Mouse (Mus musculus) G1E (cell line): ENCODE measurements at regions not wholly inside any gene's neighbourhood (a gene's known extent, or its start where the extent isn't known, plus 50 kb on each side); places are given as distances from the start of the nearest gene placed in this dataset.

Experiments
- ATAC-seq: 2 replicates; pipeline ENCODE4 v1.8.0; 2016; ENCODE audit warnings: mild to moderate bottlenecking; ENCODE audit not compliant: insufficient number of reproducible peaks, poor library complexity, low FRiP score, severe bottlenecking; ENCODE audit errors: extremely low read depth
- DNase-seq: peaks from one replicate; pipeline ENCODE4 v3.0.0; 2012; ENCODE audit warnings: low spot score
- H3K27me3 ChIP-seq: 2 replicates; pipeline ENCODE4 v1.6.1; 2012; ENCODE audit warnings: mild to moderate bottlenecking, low read length, inconsistent platforms; ENCODE audit not compliant: insufficient read depth
- H3K36me3 ChIP-seq: replicated peaks from 2 replicates; pipeline ENCODE3; 2012; ENCODE audit warnings: mild to moderate bottlenecking, inconsistent platforms
- H3K4me1 ChIP-seq: 2 replicates; pipeline ENCODE4 v1.6.1; 2012; ENCODE audit warnings: low read depth, low read length, inconsistent platforms, mixed read lengths; ENCODE audit not compliant: insufficient read depth
- H3K4me3 ChIP-seq: 2 replicates; pipeline ENCODE4 v1.5.1; 2012; ENCODE audit warnings: low read depth, mild to moderate bottlenecking, inconsistent platforms, low read length, moderate library complexity, mixed read lengths
- H3K9me3 ChIP-seq: replicated peaks from 2 replicates; pipeline ENCODE4 v1.6.1; 2012; ENCODE audit warnings: inconsistent platforms
- CTCF ChIP-seq: IDR thresholded peaks from 2 replicates; pipeline ENCODE4 v1.5.1; 2012; ENCODE audit warnings: low read depth, low read length, inconsistent platforms, mixed read lengths
- GATA1 ChIP-seq: IDR thresholded peaks from 2 replicates; pipeline ENCODE4 v1.6.1; 2012; ENCODE audit warnings: borderline replicate concordance, low read length, inconsistent platforms, mixed read lengths
- GATA2 ChIP-seq: IDR thresholded peaks from 2 replicates; pipeline ENCODE4 v1.6.1; 2012; ENCODE audit warnings: low read depth, low read length, inconsistent platforms, borderline replicate concordance
- POLR2AphosphoS5 ChIP-seq: IDR thresholded peaks from 2 replicates; pipeline ENCODE4 v1.6.1; 2012; ENCODE audit warnings: low read depth, low read length, inconsistent platforms; ENCODE audit not compliant: insufficient replicate concordance
- TAL1 ChIP-seq: conservative IDR thresholded peaks from 2 replicates; pipeline ENCODE4 v1.6.1; 2012; ENCODE audit warnings: low read depth, low read length, inconsistent platforms, mixed read lengths

DNA sequence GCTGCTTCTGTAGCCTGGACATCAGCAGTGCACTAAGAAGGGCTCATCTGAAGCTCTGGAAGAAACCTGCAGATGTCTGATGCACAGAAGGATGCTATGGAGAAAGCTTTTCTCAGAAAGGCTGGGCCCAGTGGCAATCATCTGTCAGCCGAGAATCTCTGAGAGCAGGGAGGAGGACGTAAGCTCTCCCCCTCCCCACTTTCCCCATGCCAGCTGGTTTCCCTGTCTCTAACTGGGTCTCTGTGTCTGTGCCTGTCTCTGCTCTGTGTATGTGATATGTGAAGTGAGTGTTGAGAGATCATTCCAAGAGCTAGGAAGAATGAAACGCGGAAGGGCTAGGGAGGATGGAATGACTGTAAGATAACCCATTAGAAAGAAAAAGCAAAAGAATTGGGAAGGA lies 155.1 kb upstream of the Podxl start:
- no peak for ATAC-seq
- H3K4me3 ChIP-seq, result no peak overlapping the region
- no peaks in the 10 kb centered on the region for H3K9me3 ChIP-seq
- H3K27me3 ChIP-seq, result no peaks in the 10 kb centered on the region
- no peaks in the 10 kb centered on the region for H3K4me1 ChIP-seq
- H3K36me3 ChIP-seq, result no peaks in the 10 kb centered on the region
- TF ChIP-seq TAL1 (no peak), POLR2AphosphoS5 (no peak), GATA1 (no peak), GATA2 (no peak), CTCF (no peak)
- no peak for DNase-seq

- H3K9me3 ChIP-seq, result no peaks in the 10 kb centered on the region
- H3K4me1 ChIP-seq, result no peaks in the 10 kb centered on the region
- H3K4me3 ChIP-seq, result no peak overlapping the region
- ATAC-seq (no peak), DNase-seq (no peak)
- H3K36me3 ChIP-seq, result no peaks in the 10 kb centered on the region
- TF ChIP-seq POLR2AphosphoS5, result no peak
- TF ChIP-seq GATA2, result no peak
- no peak for TF ChIP-seq TAL1
- no peak for TF ChIP-seq CTCF
- TF ChIP-seq GATA1, result no peak
- H3K27me3 ChIP-seq, result no peaks in the 10 kb centered on the region
Measured at GRCm38 (mm10) chr6:31717531-31717930, 153.8 kb upstream of the Podxl start.

- no peaks in the 10 kb centered on the region for H3K36me3 ChIP-seq
- DNase-seq, result no peak
- H3K4me3 ChIP-seq, result no peak overlapping the region
- TF ChIP-seq TAL1 (no peak), CTCF (no peak), GATA2 (no peak), POLR2AphosphoS5 (no peak), GATA1 (no peak)
- H3K9me3 ChIP-seq, result no peaks in the 10 kb centered on the region
- peaks cover 4% of the 10 kb centered on the region; the same call in 1 of the 2 replicates for H3K27me3 ChIP-seq
- no peaks in the 10 kb centered on the region for H3K4me1 ChIP-seq
- no peak for ATAC-seq
Measured at GRCm38 (mm10) chr6:31707256-31707655, 143.5 kb upstream of the Podxl start.

DNA sequence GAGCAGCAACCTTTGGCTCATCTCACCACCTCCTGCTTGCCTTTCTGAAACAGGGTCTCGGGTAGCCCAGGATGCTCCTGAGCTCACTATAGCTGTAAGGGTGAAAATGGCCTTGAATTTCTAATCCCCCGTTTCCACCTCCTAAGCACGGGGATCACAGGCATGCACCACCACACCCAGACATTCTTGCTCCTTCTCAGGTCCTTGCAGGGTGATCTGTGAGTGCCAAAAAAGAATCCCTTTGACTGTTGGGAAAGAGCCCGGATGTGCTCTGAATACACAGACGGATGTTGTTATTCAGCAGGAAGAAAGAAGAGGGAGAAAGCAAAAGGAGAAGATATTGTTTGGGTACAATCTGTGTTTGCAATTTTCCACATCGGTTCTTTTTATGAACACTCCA lies 140.4 kb upstream of the Podxl start:
- DNase-seq, result no peak
- Histone ChIP-seq H3K9me3 (no peaks in the 10 kb centered on the region), H3K36me3 (no peaks in the 10 kb centered on the region), H3K4me1 (no peaks in the 10 kb centered on the region), H3K4me3 (no peak overlapping the region), H3K27me3 (peaks cover 7% of the 10 kb centered on the region)
- no peak for ATAC-seq
- TF ChIP-seq POLR2AphosphoS5 (no peak), TAL1 (no peak), GATA1 (no peak), CTCF (no peak), GATA2 (no peak)

DNA sequence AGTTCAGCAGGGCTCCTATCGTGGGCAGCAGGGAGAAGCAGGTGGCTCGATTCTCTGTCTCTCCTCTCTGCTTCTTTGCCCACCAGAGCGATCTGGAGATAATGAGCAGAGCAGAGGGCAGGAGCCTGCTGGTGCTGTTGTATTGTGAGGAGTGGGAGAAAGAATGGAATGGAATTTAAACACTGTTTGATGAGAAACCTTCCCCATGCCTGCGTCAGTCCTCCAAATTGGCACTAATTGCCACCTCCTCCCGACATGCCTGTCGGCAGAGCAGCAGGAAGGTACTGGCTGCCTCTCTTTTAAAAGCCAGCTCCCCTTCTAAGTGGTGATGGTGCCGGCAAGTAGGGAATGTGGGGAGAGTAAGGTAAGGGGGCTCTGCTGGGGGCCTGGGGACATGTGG lies 139.2 kb upstream of the Podxl start:
- no peaks in the 10 kb centered on the region for H3K36me3 ChIP-seq
- no peaks in the 10 kb centered on the region for H3K9me3 ChIP-seq
- no peak overlapping the region for H3K4me3 ChIP-seq
- H3K27me3 ChIP-seq, result peaks cover 7% of the 10 kb centered on the region
- TF ChIP-seq GATA1 (no peak), GATA2 (no peak), CTCF (no peak), POLR2AphosphoS5 (no peak), TAL1 (no peak)
- no peak for ATAC-seq
- DNase-seq, result no peak
- H3K4me1 ChIP-seq, result no peaks in the 10 kb centered on the region

DNA sequence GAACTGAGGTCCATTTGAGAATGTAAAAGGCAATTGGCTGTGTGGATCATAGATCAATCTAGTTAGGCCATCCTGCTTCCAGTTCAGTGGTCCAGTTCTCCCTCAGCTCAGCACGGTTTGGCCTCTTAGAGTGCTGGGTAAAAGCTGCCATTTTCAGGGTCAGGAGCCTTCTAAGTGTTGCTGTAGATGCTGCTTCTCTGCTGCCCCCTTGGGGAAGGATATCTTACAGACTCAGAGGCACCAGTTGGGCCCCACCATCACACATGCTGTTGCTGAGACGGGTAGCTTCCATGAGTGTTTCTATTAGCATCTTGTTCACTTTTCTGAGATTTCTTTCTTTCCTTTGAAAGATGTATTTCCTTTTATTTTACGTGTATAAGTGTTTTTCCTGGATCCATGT lies 132.1 kb upstream of the Podxl start:
- Histone ChIP-seq H3K36me3 (no peaks in the 10 kb centered on the region), H3K9me3 (no peaks in the 10 kb centered on the region), H3K4me3 (no peak overlapping the region), H3K4me1 (no peaks in the 10 kb centered on the region), H3K27me3 (peaks cover 23% of the 10 kb centered on the region)
- no peak for ATAC-seq
- TF ChIP-seq POLR2AphosphoS5 (no peak), GATA2 (no peak), CTCF (no peak), TAL1 (no peak)
- no peak for DNase-seq

- H3K4me3 ChIP-seq, result no peak overlapping the region
- ATAC-seq (no peak), DNase-seq (no peak)
- TF ChIP-seq TAL1, result no peak
- TF ChIP-seq CTCF, result no peak; the same call in 1 of the 2 replicates
- no peak for TF ChIP-seq GATA2
- H3K4me1 ChIP-seq, result no peaks in the 10 kb centered on the region
- H3K36me3 ChIP-seq, result no peaks in the 10 kb centered on the region
- no peaks in the 10 kb centered on the region for H3K9me3 ChIP-seq
- peaks cover 29% of the 10 kb centered on the region for H3K27me3 ChIP-seq
Measured at GRCm38 (mm10) chr6:31693047-31693446, 129.3 kb upstream of the Podxl start.
